Mouse (Mus musculus): ENCODE results near the gene Orc5. TPM values are rescaled to one million over a fixed set of nuclear protein-coding genes. Genes with fewer than 3 reads are reported as not detected.

Gene Orc5
- polyA plus RNA-seq (2012; rRNA removed) (9.6 and 12.8 TPM in 2 replicates), polyA plus RNA-seq (2014; fragmentation: Nextera tagmentation; extraction: Ambion mirVana) (55.8 and 63.0 TPM in 2 replicates)

DNA sequence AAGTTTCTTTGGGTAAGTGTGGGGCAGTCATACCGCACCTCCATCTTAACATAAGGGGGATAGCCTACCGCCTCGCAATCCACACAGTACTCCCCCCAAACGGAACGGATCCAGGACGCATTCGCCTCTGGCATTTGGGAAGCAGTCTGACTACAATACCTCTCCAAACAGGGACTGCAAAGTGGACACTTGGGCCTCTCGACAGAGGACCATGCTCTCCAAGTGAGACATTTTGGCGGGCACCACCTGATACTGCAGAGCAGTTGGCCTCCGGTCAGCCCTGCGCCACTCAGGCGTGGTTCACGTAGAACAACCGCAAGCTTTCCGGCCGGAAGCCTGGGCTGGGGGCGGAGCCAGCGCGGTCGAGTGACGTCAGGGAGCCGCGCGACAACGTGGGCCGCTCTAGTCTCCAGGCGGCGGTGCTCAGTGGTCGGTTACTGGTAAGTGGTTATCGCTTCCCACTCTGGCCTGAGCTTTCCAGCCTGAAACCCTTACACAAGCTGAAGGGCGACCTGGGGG, at the start of gene Orc5:
Orc5 (minus strand) TSS at position 397 of the 519 bp plus-strand sequence.
- peak within 1 kb of the TSS; percentile 89 for H3K27ac ChIP-seq
- H3K9ac ChIP-seq (replicated peaks): peak within 1 kb of the TSS; percentile 93
- H3K4me3 ChIP-seq (ENCODE audit: insufficient read depth in 1 of 2, low read depth in 2 of 2, low read length in 2 of 2): peak within 1 kb of the TSS; percentile 92 to 97
- H3K4me2 ChIP-seq (ENCODE audit: low read depth): peak within 1 kb of the TSS; percentile 83
- H3K9me3 ChIP-seq (ENCODE audit: control insufficient read depth, low read length): peaks cover 4% of the 10 kb centered on the region; the same call in 1 of the 2 replicates
- H3K4me1 ChIP-seq (replicated peaks; ENCODE audit: control insufficient read depth in 2 of 2, insufficient read depth in 2 of 2, low read length in 1 of 2): peaks cover 30 to 32% of the 10 kb centered on the region in 2 experiments
- TF ChIP-seq CTCF (IDR thresholded peaks at IDR 0.05; ENCODE audit: low read depth) (peak; percentile 54), EP300 (IDR thresholded peaks at IDR 0.05; ENCODE audit: low read depth) (0 out of 2 replicates have a peak, but pooled peaks have one; percentile 18)
- H3K36me3 ChIP-seq (replicated peaks; ENCODE audit: control insufficient read depth, insufficient read depth, low read depth): peaks cover 21% of the 10 kb centered on the region
- ATAC-seq (ENCODE audit: insufficient read depth): peak; percentile 93
- no peaks in the 10 kb centered on the region for H3K27me3 ChIP-seq (ENCODE audit: control insufficient read depth, insufficient read depth, low read length)
- peak; percentile 90 to 92 (median 91) for DNase-seq (ENCODE audit: low read depth in 3 of 3, low spot score in 3 of 3)
- WGBS (ENCODE audit: insufficient replicate concordance): under 1% methylated on average over 31 of the region's 31 CpGs

DNA sequence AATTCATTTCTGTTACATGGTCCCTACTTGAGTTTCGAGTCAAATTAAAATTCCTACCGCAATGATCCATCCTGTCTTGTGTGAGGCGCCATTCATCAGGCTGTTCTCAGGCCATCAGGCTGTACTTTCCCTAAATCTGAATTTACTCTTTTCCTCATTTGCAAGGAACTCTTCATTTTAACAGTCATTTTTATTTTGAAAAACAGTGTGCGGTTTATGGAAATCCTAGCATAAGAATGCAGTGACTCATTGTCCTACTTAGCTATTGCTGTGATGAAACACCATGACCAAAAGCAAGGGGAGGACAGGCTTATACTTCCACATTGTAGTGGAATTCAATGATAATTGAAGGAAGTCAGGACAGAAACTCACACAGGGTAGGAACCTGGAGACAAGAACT, 46.8 kb upstream of the Orc5 start:
- no peaks in the 10 kb centered on the region for H3K27me3 ChIP-seq (ENCODE audit: control insufficient read depth, insufficient read depth, low read length)
- H3K36me3 ChIP-seq (replicated peaks; ENCODE audit: control insufficient read depth, insufficient read depth, low read depth): no peaks in the 10 kb centered on the region
- no peaks in the 10 kb centered on the region for H3K4me1 ChIP-seq (replicated peaks; ENCODE audit: control insufficient read depth in 2 of 2, insufficient read depth in 2 of 2, low read length in 1 of 2)
- DNase-seq (ENCODE audit: low read depth in 3 of 3, low spot score in 3 of 3): no peak
- H3K9me3 ChIP-seq (ENCODE audit: control insufficient read depth, low read length): no peaks in the 10 kb centered on the region
- no peak for ATAC-seq (ENCODE audit: insufficient read depth)
- no peak overlapping the region for H3K27ac ChIP-seq
- WGBS (ENCODE audit: insufficient replicate concordance): 79% methylated on average over 4 of the region's 4 CpGs
- no peak overlapping the region for H3K4me3 ChIP-seq (ENCODE audit: insufficient read depth in 1 of 2, low read depth in 2 of 2, low read length in 2 of 2)
- no peak overlapping the region for H3K4me2 ChIP-seq (ENCODE audit: low read depth)
- TF ChIP-seq EP300 (IDR thresholded peaks at IDR 0.05; ENCODE audit: low read depth) (no peak), CTCF (IDR thresholded peaks at IDR 0.05; ENCODE audit: low read depth) (no peak)
- H3K9ac ChIP-seq (replicated peaks): no peak overlapping the region

DNA sequence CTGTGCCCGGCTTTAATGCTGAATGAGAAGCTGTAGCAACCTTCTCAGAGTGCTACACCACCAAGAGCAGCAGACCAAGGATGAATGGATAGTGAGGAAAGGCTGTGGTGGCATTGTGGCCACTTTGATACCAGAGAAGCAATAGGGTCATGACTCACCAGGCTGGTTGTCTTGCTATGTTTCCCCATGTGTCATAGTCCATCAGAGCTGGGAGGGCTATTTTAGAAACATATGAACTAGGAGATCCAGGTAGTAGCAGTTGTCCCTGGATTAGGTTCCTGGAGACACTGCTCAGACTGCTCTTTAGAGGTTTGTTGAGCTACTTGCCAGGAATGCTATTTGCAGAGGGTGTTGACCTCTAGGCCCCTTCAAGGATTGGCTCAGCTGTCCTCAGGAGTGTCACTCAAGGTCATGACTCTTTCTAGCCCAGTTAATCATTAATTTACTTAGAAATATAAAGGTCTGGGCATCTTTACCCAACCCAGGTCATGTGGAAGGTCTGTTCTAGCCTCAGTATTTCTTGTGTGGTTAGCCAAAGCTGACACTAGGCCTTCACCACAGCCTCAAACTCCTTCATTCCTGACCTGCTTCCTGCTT, 39.2 kb upstream of the Orc5 start:
- ATAC-seq (ENCODE audit: insufficient read depth): 0 out of 2 replicates have a peak, but pooled peaks have one; percentile 8
- no peak for DNase-seq (ENCODE audit: low read depth in 3 of 3, low spot score in 3 of 3)
- Histone ChIP-seq H3K9ac (replicated peaks) (no peak overlapping the region), H3K27me3 (ENCODE audit: control insufficient read depth, insufficient read depth, low read length) (no peaks in the 10 kb centered on the region), H3K36me3 (replicated peaks; ENCODE audit: control insufficient read depth, insufficient read depth, low read depth) (no peaks in the 10 kb centered on the region), H3K27ac (no peak overlapping the region), H3K9me3 (ENCODE audit: control insufficient read depth, low read length) (no peaks in the 10 kb centered on the region), H3K4me2 (ENCODE audit: low read depth) (no peak overlapping the region), H3K4me1 (replicated peaks; ENCODE audit: control insufficient read depth in 2 of 2, insufficient read depth in 2 of 2, low read length in 1 of 2) (0 out of 4 replicates have a peak, but pooled peaks cover 0 to 3% of the 10 kb centered on the region in 2 experiments), H3K4me3 (ENCODE audit: insufficient read depth in 1 of 2, low read depth in 2 of 2, low read length in 2 of 2) (no peak overlapping the region)
- 39% methylated on average over 1 of the region's 1 CpGs for WGBS (ENCODE audit: insufficient replicate concordance)
- TF ChIP-seq EP300 (IDR thresholded peaks at IDR 0.05; ENCODE audit: low read depth) (no peak), CTCF (IDR thresholded peaks at IDR 0.05; ENCODE audit: low read depth) (no peak)

DNA sequence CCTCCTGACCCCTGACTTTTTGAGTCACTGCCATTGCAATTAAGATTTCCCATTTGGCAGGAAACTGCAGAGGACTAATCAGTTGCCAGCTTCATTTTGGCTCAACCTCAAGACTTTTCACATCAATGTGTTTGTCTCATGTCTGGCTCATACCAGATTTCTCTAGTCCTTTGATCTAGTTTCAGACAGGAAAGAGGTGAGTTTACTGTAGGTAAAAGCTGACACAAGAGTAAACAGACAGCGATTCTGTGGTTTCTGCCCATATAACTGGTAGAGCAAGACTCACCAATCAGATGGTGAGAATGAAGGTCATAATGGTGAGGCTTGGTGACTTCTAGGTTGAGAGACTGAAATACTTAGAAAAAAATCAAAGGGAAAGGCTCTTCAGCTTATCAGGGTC, 37.3 kb upstream of the Orc5 start:
- Histone ChIP-seq H3K9ac (replicated peaks) (no peak overlapping the region), H3K36me3 (replicated peaks; ENCODE audit: control insufficient read depth, insufficient read depth, low read depth) (no peaks in the 10 kb centered on the region), H3K4me2 (ENCODE audit: low read depth) (no peak overlapping the region), H3K4me1 (replicated peaks; ENCODE audit: control insufficient read depth in 2 of 2, insufficient read depth in 2 of 2, low read length in 1 of 2) (0 out of 4 replicates have a peak, but pooled peaks cover 0 to 3% of the 10 kb centered on the region in 2 experiments), H3K27ac (no peak overlapping the region), H3K4me3 (ENCODE audit: insufficient read depth in 1 of 2, low read depth in 2 of 2, low read length in 2 of 2) (no peak overlapping the region), H3K27me3 (ENCODE audit: control insufficient read depth, insufficient read depth, low read length) (no peaks in the 10 kb centered on the region), H3K9me3 (ENCODE audit: control insufficient read depth, low read length) (no peaks in the 10 kb centered on the region)
- WGBS (ENCODE audit: insufficient replicate concordance): 36% methylated on average over 1 of the region's 1 CpGs
- ATAC-seq (ENCODE audit: insufficient read depth) (no peak), DNase-seq (ENCODE audit: low read depth in 3 of 3, low spot score in 3 of 3) (no peak)
- no peak for TF ChIP-seq CTCF (IDR thresholded peaks at IDR 0.05; ENCODE audit: low read depth)
- no peak for TF ChIP-seq EP300 (IDR thresholded peaks at IDR 0.05; ENCODE audit: low read depth)

DNA sequence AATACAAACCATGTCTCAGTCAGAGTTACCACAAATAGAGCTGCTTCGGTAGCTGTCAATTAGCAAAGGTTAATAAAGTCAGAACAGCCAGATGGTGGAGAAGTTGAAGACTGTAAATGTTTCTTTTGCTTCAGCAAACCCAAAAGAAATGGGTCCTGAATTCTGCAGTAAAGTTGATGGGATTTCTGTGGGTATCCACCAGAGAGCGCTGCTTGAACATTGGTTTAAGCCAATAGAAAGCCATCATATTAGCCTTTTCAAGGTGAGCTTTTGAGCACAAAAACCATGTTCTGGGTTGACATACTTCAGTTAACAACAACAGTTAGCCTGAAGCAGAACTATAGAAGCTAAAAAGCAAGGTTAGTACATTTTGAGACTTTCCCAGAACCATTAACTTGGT, 34.3 kb upstream of the Orc5 start:
- 0 out of 4 replicates have a peak, but pooled peaks cover 0 to 2% of the 10 kb centered on the region in 2 experiments for H3K4me1 ChIP-seq (replicated peaks; ENCODE audit: control insufficient read depth in 2 of 2, insufficient read depth in 2 of 2, low read length in 1 of 2)
- H3K9ac ChIP-seq (replicated peaks): no peak overlapping the region
- H3K4me3 ChIP-seq (ENCODE audit: insufficient read depth in 1 of 2, low read depth in 2 of 2, low read length in 2 of 2): no peak overlapping the region
- no peaks in the 10 kb centered on the region for H3K27me3 ChIP-seq (ENCODE audit: control insufficient read depth, insufficient read depth, low read length)
- H3K9me3 ChIP-seq (ENCODE audit: control insufficient read depth, low read length): no peaks in the 10 kb centered on the region
- H3K27ac ChIP-seq: no peak overlapping the region
- 42% methylated on average over 2 of the region's 2 CpGs for WGBS (ENCODE audit: insufficient replicate concordance)
- H3K36me3 ChIP-seq (replicated peaks; ENCODE audit: control insufficient read depth, insufficient read depth, low read depth): no peaks in the 10 kb centered on the region
- DNase-seq (ENCODE audit: low read depth in 3 of 3, low spot score in 3 of 3): no peak
- TF ChIP-seq CTCF (IDR thresholded peaks at IDR 0.05; ENCODE audit: low read depth) (peak; percentile 23; the same call in 1 of the 2 replicates), EP300 (IDR thresholded peaks at IDR 0.05; ENCODE audit: low read depth) (no peak)
- H3K4me2 ChIP-seq (ENCODE audit: low read depth): no peak overlapping the region
- ATAC-seq (ENCODE audit: insufficient read depth): no peak
